Mouse (Mus musculus): ENCODE measurements around the gene Ago3. TPM values are rescaled to one million over a fixed set of nuclear protein-coding genes. Genes with fewer than 3 reads are reported as not detected.

The Ago3 gene
- polyA plus RNA-seq, 1 experiment, result 5.6 TPM

DNA sequence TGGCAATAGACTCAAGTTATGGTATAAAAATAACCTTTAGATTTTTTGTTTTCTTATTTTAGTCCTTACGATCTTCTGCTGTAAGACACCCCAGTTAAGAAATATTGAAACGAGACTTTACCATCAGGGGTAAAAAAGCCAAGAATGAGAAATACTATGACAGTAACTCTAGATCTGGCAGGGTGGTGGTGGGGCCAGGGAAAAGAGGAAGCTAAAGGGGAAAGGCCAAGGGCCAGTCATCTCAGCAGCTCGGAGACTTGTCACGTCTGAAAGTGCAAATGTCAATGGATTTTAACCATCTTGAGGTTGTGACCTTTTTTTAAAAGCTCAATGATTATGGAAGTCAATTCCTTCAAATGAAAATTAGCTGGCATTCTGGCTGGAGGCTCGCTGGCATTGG lies 8.9 kb upstream of the Ago3 start:
- TF ChIP-seq GATA1 (IDR thresholded peaks at IDR 0.05; ENCODE audit: low read length), result no peak

DNA sequence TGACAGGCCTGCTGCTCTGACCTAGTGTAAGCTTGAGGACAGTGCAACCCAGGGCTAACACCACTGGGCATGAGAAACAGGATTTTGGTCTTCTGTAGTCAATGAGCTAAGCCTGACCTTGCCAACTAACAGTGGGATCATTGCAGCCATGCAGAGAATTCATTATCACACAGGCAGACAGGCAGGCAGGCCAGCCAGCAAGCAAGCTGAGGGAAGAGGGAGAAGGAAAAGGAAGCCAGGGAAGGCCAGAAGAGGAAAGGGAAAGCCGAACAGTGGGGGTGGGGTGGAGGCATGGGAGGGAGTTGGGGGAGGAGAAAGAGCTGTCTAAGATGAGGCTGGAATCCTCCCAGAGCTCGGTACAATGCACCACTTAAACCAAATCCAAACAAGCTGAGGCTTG lies 6.9 kb upstream of the Ago3 start:
- TF ChIP-seq GATA1 (IDR thresholded peaks at IDR 0.05; ENCODE audit: low read length), result no peak

DNA sequence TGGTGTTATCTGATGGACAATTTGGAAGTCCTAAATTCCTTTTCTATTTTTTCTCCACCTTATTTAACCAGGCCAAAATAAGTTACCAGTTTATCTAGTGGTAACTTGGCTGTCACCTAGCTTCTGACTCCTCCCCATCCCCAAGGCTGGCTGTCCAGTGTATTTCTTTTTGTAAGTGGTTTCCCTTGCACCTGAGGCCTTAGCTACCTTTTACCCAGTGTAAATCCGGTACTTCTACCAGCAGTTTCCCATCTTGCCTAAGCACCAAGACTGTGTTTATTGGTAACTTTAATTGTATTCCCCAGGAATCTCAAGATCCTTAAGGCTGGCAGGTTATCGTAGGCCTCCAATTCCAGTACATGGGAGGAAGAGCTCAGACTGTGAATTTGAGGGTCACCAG lies 4.7 kb upstream of the Ago3 start:
- TF ChIP-seq GATA1 (IDR thresholded peaks at IDR 0.05; ENCODE audit: low read length), result no peak

DNA sequence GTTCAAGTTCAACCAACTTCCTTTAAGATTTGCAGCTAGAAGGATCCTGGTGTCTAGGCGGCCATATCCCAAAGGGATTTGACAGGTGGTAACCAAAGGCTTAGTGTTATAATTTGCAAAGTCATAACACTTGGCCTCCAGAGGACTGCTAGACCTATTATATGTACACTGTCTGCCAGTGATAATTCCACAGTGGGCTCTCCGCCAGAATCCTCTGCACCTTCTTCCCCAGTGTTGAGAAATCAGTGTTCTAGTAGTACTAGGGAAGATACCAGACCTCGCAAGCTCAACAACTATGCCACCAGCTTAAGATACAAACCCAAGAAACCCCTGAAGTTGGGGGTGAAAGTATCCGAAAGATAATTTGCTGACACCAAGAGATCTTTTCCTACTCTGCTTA lies 3.8 kb upstream of the Ago3 start:
- no peak for TF ChIP-seq GATA1 (IDR thresholded peaks at IDR 0.05; ENCODE audit: low read length)

DNA sequence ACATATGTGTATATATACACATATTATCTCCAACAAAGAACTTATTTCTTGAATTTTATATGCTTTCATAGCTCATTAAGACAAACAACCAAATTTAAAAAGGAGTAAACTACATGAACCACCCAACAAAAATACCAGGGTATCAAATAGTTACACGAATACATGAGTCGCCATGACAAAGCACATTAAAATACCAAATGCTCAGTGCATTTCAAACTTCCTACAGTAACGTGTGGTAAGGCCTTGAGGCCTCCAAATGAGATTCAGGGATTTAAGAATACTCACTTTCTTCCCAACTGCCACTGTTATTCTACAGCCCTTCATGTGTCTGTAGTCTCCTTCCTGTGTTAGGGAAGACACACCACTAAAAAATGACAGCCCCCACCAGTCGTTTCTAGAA lies 2.4 kb upstream of the Ago3 start:
- no peak for TF ChIP-seq GATA1 (IDR thresholded peaks at IDR 0.05; ENCODE audit: low read length)

DNA sequence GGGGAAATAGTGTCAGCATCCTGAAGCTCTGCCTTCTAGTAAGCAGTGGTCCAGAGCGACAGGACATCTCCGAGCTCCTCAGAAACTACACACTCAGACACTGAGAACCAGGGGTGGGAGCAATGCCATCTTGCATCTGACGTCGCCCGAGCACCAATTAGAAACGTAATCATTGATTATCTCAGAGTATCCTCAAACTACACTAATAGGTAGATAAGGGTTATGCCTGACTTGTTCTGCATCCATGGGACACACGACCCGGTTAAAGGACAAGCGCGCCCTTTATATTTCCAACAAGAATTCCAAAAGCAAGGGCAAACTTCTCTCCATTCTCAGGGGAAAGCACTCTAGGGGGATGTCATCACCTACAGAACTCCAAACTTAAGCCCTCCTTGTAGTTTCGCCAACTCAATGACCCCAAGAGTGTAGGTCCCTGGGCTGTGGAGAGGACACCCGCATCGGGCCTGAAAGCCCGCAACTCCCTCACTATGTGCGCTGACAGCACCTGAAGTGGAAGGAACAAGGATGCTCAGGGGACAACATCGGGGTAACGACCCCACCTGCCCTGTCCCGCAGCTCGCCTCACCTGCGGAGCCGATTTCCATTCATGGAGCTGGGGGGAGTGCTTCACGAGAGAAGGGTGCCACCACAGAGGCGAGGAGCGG lies 542 bp downstream of the Ago3 start:
- TF ChIP-seq GATA1 (IDR thresholded peaks at IDR 0.05; ENCODE audit: low read length), result no peak

DNA sequence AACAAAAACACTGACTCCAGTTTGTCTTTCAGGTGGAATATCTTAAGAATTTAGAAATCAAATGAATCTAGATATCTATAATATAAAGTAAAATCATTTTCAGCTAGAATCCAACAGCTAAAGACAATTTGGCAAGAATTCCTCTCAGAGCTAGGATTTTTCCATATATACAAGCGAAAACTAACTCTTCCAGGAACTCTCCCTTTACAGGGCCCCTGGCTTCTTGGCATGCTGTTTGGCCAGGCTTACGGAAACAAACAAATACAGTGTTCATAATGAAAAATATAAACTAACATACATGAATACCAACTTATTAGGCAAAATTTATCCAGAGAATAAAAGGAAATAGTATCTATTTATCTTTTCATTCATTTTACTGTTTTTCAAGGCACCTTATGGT lies 5.5 kb downstream of the Ago3 start:
- no peak for TF ChIP-seq GATA1 (IDR thresholded peaks at IDR 0.05; ENCODE audit: low read length)

DNA sequence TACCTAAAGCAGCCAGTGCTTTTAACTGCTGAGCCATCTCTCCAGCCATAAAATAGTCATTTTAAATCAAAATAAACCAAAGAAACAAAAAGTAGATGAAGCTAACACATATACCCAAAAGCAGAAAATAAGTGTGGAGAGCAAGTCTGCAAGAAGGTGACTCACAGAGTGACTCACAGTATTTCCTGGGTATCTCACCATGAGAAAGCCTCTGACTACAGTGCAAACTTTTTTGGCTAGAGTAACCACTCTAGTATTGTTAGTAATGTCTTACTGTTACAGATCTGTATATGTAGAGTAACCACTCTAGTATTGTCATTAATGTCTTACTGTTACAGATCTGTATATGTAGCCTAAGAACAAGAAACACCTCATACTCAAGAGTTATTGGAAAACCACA lies 13.6 kb downstream of the Ago3 start:
- TF ChIP-seq GATA1 (IDR thresholded peaks at IDR 0.05; ENCODE audit: low read length), result no peak

DNA sequence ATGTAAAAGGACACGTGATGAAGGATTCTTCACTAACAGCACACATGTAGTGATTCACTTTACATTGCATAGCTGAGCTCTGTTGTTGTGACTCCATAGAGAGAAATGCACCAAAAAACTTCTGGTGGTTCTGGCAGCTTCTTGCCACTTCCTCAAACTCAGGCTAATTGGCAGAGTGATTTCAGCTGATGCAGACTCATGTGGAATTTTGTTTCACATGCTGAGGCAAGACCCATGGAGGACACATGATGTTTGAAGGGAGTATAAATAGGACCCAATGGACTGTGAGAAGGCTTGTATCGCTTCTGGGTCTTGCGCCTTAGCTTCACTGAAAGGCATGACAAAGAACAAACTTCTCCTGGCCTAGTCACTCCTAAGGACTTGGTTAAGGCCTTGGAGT lies 16.8 kb downstream of the Ago3 start:
- no peak for TF ChIP-seq GATA1 (IDR thresholded peaks at IDR 0.05; ENCODE audit: low read length)

DNA sequence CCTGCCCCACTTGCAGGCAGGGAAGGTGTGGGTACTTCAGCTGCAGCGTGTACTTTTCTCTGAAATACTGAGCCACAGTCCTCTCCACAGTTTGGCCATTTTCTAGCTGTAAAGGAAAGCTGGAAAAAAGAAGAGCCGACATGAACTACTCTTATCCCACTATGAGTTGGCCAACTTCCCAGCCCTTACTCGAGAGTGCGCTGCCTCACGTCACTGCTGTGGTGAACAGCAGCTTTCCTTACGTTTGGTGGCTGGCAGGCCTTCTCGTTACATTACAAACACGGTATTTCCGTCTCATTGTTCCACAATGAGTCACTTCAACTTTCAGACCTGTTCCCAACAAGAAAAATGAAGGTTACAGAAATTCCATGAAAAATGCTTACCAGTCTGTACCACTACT lies 57.9 kb downstream of the Ago3 start:
- no peak for TF ChIP-seq GATA1 (IDR thresholded peaks at IDR 0.05; ENCODE audit: low read length)

DNA sequence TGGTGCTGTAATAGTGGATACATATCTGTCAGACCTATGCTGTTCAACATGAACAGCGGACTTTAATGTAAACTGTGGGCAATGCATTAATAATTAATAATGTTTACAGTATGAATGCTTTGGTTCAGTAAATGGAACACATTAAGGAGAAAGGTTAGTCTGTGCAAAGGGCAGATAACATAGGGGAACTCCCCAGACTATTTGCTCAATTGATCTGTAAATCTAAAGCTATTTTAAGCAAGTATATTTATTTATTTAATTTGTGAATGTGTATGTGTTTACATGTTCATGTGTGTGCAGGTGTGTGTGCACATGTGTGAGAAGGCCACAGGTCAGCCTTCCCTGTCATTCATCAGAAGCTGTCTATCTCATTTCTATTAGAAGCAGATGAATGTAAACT lies 69.3 kb downstream of the Ago3 start:
- no peak for TF ChIP-seq GATA1 (IDR thresholded peaks at IDR 0.05; ENCODE audit: low read length)

DNA sequence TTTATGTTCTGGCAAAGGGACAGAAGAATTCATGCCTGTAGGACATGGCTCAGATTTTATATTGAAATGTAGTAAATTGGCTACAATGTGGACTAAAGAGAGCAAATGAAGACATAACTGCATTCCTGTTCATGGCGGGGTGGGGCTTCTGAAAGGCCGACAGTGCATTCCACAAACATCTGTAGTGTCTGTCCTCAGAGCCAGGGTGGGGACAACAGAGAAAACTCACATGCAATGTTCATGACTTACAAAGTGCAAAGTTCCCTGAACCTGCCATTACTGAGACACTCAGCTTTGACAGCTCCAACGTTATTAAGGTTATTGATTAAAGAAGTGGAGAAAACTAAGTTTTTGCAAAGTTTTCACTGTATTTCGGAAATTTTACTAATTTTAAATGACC lies 85.9 kb downstream of the Ago3 start:
- TF ChIP-seq GATA1 (IDR thresholded peaks at IDR 0.05; ENCODE audit: low read length), result no peak

DNA sequence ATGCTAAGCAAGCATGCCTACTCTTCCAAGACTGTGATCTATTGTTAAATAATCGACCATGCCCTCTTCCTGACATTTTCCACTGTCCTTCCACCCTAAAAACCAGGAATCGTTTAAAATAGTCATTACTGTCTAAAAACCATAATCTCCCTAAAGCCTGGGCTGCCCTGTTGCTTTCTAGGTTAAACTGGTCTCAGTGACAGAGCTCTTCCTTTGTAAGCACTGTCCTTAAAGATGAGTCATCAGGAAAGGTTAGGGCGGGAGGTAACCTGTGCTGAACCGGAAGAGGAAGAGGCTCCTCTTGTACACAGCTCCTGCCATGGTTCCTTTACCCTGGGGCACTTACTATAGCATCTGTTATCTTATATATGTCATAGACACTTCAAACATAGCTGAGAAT lies 89.9 kb downstream of the Ago3 start:
- TF ChIP-seq GATA1 (IDR thresholded peaks at IDR 0.05; ENCODE audit: low read length), result no peak

DNA sequence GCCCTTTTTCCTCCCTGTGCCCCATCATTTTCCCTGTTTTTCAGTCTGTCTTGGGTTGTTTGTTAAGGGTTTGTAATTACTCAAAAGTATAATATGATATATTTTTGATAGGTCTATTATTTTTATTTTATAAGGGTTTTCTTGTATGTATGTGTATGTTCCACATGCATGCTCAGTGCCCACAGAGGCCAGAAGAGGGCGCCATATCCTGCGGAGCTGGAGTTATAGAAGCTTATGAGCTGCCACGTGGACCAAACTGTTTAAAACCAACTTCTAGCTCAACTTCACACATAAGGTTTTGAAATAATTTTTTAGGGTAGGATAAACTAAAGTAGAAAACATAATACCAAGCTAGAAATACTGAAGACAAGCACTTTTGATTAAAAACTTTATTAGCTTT lies 97.0 kb downstream of the Ago3 start:
- no peak for TF ChIP-seq GATA1 (IDR thresholded peaks at IDR 0.05; ENCODE audit: low read length)

DNA sequence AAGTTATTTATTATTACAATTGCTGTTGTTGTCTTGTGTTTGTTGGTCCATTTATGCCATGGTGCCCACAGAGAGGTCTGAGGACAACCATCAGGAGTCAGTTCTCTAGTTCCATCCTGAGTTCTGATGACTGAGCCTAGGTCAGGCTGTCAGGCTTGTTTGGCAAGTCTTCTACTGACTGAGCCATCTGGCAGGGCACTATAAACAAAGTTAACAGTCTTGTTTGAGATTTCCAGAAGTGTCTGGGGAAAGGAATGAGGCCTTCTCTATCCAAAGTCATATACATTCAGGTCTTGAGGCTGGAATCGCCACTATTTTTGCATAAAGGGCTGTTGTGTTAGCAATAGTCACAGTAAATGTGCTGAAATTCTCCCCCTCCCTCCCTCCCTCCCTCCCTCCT lies 97.6 kb downstream of the Ago3 start:
- TF ChIP-seq GATA1 (IDR thresholded peaks at IDR 0.05; ENCODE audit: low read length), result no peak

DNA sequence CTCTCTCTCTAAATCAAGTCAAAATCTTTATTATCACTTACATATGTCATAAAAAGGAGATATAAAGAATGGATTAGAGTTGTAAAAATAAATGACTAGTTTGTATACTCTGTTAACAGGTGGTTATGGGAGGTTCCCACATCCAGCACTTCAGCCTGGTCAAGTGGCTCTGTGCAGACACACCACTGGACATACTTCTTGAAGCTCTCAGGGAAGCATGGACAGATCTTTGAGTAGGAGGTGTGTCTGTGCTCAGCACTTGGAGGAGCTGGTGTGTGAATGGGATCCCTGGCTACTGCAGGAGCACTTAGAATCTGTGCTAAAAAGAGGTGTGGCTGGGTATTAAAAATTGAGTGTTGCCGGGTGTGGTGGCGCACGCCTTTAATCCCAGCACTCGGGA lies 99.1 kb downstream of the Ago3 start:
- TF ChIP-seq GATA1 (IDR thresholded peaks at IDR 0.05; ENCODE audit: low read length), result no peak

DNA sequence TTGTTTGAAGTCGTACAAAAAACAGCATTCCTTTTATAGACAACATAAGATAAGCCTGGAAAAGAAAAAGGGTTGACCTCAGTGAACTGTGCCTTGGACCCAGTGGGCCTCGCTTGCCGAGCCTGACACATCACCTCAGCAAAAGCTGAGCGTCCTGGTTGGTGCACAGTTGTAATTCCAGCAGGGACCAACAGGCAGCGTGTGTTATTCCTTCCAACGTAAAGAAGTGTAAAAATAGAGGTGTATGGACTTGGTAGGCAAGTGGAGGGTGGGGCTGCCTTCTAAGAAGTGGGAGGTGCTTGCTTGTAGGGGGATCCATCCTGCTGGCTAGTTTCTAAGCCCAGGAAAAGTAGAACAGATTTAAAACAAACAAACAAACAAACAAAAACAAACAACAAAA lies 103.3 kb downstream of the Ago3 start:
- no peak for TF ChIP-seq GATA1 (IDR thresholded peaks at IDR 0.05; ENCODE audit: low read length)

DNA sequence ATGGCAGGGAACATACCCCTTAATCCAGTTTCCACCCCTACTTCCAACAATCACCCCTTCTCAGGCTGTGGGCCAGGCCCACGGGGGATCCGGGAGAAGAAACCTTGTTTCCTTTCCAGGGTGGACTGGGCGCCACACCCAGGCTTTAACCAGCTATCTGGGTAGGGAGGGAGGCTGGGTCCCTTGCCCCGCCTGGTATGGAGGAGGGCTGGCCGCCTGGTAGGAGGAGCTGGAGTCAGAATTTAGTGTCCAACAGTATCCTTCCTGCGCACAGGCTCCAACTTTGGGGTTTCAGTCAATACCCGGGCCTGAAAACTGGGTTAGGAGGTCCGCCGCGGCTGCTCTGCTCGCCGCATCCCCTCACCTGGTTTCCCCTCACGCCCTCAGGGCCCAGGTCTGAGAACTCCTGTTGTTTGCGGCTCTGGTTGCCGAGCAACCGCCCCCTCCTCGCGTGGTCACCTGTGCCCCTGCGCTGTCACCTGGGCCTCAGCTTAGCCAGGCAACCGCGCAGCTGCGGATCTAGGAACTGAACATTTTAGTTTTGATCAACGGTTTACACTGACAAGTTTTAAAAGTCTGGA lies 104.0 kb downstream of the Ago3 start, which contains the start of gene Tekt2:
Tekt2 (minus strand) TSS at position 408 of the 581 bp plus-strand sequence.
- TF ChIP-seq GATA1 (IDR thresholded peaks at IDR 0.05; ENCODE audit: low read length), result no peak

All from G1E-ER4 (cell line).